Mouse (Mus musculus) thymus, adult 2 months (tissue): ENCODE measurements around the gene Rnf126. TPM values are rescaled to one million over a fixed set of nuclear protein-coding genes. Genes with fewer than 3 reads are reported as not detected.

ENCODE experiments used
- DNase-seq: peaks from one replicate; pipeline ENCODE4 v3.0.0; 2021
- H3K27ac ChIP-seq: fragments of 200-500 bp; 2 replicates; pipeline ENCODE4 v1.5.1; 2012; ENCODE audit warnings: low read length, control low read depth; ENCODE audit not compliant: control insufficient read depth, insufficient read depth
- H3K27me3 ChIP-seq: fragments of 200-500 bp; 2 replicates; pipeline ENCODE4 v1.6.1; 2012; ENCODE audit warnings: mild to moderate bottlenecking, low read length, moderate library complexity, mixed read lengths; ENCODE audit not compliant: control insufficient read depth, insufficient read depth
- H3K36me3 ChIP-seq: fragments of 200-500 bp; 2 replicates; pipeline ENCODE4 v1.6.1; 2012; ENCODE audit warnings: mild to moderate bottlenecking, low read length, moderate library complexity; ENCODE audit not compliant: control insufficient read depth, insufficient read depth
- H3K4me1 ChIP-seq: fragments of 200-500 bp; replicated peaks from 2 replicates; pipeline ENCODE4 v1.6.1; 2012; ENCODE audit warnings: low read length; ENCODE audit not compliant: control insufficient read depth, insufficient read depth
- H3K4me3 ChIP-seq: fragments of 200-500 bp; 2 replicates; pipeline ENCODE4 v1.5.1; 2012; ENCODE audit warnings: mild to moderate bottlenecking, low read length, control low read depth, moderate library complexity; ENCODE audit not compliant: control insufficient read depth, insufficient read depth
- CTCF ChIP-seq: fragments of 200-500 bp; IDR thresholded peaks from 2 replicates; pipeline ENCODE4 v1.5.1; 2012; ENCODE audit warnings: mild to moderate bottlenecking, control low read depth, low read length, moderate library complexity, borderline replicate concordance; ENCODE audit not compliant: control insufficient read depth, poor library complexity, insufficient read depth; ENCODE audit errors: extremely low read depth
- POLR2A ChIP-seq: fragments of 200-500 bp; IDR thresholded peaks from 2 replicates; pipeline ENCODE4 v1.6.1; 2012; ENCODE audit warnings: mild to moderate bottlenecking, low read length, control low read depth, moderate library complexity; ENCODE audit not compliant: control insufficient read depth, poor library complexity, insufficient read depth; ENCODE audit errors: extremely low read depth
- WGBS: fragments of 180-500 bp; shearing (Covaris S2); methylation state at CpG from one replicate; pipeline ENCODE4 v1.1.7; 2018; 5-methylcytosine and 5-hydroxymethylcytosine counted together
- polyA plus RNA-seq: library from polyadenylated mRNA; depleted of rRNA; stranded (reverse); fragments of >200 nt; gene quantifications from 2 replicates; pipeline ENCODE4 v1.2.3, GENCODE M21; 2012

Gene Rnf126
- polyA plus RNA-seq, 1 experiment, result 375 TPM

DNA sequence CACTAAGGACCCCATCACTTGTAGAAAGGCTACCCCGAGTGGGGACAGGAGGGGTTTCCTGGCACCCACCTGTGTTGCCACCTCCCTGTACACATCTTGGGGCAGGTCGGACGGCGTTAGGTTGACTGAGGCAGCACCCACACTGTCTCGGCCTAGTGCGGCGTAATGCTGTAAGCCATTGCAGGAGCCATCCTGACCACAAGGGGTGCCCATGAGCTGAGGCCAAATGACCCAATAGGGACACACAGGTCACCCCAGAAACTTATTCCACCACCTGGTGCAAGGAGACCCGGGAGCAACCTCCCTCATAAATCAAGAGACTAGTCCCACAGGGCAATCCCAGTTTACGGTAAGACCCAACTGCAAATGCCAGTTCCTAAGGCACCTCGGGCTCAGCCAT is 28.5 kb downstream of the Rnf126 start:
- DNase-seq, result peak; percentile 34
- Histone ChIP-seq H3K27ac (no peak overlapping the region), H3K36me3 (peaks cover 42% of the 10 kb centered on the region), H3K27me3 (no peaks in the 10 kb centered on the region), H3K4me3 (no peak overlapping the region), H3K4me1 (no peaks in the 10 kb centered on the region)
- TF ChIP-seq CTCF, result peak; percentile 57; the same call in 1 of the 2 replicates
- TF ChIP-seq POLR2A, result no peak
- 97% methylated on average over 10 of the region's 10 CpGs for WGBS

DNA sequence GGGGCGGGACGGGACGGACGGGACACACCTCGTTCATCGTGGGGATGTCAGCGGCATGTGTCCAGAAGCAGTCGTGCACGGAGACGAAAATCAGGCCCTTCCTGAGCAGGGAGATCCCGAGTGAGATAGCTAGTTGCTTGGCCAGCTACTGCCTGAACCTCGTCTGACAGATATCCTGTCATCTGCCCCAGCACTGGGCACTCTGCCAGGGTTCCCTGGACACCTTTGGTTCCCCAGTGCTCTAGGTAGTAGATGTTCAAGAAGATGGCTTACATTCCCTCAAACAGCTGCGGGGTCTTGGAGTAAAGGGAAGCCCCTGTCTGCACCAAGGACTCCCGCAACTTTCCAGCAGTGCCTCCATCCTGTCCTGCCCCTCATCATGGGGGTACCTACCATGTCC is 30.0 kb downstream of the Rnf126 start:
- peaks cover 34% of the 10 kb centered on the region for H3K36me3 ChIP-seq
- WGBS, result 95% methylated on average over 14 of the region's 14 CpGs
- H3K4me3 ChIP-seq, result no peak overlapping the region
- no peaks in the 10 kb centered on the region for H3K27me3 ChIP-seq
- DNase-seq, result no peak
- H3K4me1 ChIP-seq, result no peaks in the 10 kb centered on the region
- no peak for TF ChIP-seq CTCF
- TF ChIP-seq POLR2A, result no peak
- H3K27ac ChIP-seq, result no peak overlapping the region

GRCm38 (mm10) chr10:79735361-79735760 is 31.4 kb downstream of the Rnf126 start:
- no peak for DNase-seq
- H3K36me3 ChIP-seq, result peaks cover 26% of the 10 kb centered on the region

GRCm38 (mm10) chr10:79733847-79734246 is 32.9 kb downstream of the Rnf126 start:
- H3K4me3 ChIP-seq, result no peak overlapping the region
- no peak overlapping the region for H3K27ac ChIP-seq
- H3K4me1 ChIP-seq, result no peaks in the 10 kb centered on the region
- TF ChIP-seq POLR2A (no peak), CTCF (no peak)
- H3K36me3 ChIP-seq, result peaks cover 22% of the 10 kb centered on the region
- DNase-seq, result no peak
- WGBS, result 98% methylated on average over 15 of the region's 15 CpGs
- H3K27me3 ChIP-seq, result no peaks in the 10 kb centered on the region

More at GRCm38 (mm10) chr10:79735361-79735760, 31.4 kb downstream of the Rnf126 start:
- H3K4me1 ChIP-seq, result no peaks in the 10 kb centered on the region
- H3K4me3 ChIP-seq, result no peak overlapping the region
- WGBS, result 94% methylated on average over 51 of the region's 52 CpGs
- TF ChIP-seq POLR2A (no peak), CTCF (no peak)
- no peaks in the 10 kb centered on the region for H3K27me3 ChIP-seq
- H3K27ac ChIP-seq, result no peak overlapping the region

GRCm38 (mm10) chr10:79732500-79732899 is 34.3 kb downstream of the Rnf126 start:
- Histone ChIP-seq H3K36me3 (peaks cover 21% of the 10 kb centered on the region), H3K4me1 (no peaks in the 10 kb centered on the region), H3K27me3 (no peaks in the 10 kb centered on the region), H3K4me3 (no peak overlapping the region), H3K27ac (no peak overlapping the region)
- DNase-seq, result peak; percentile 68
- 100% methylated on average over 1 of the region's 1 CpGs for WGBS
- TF ChIP-seq CTCF (no peak), POLR2A (no peak)

GRCm38 (mm10) chr10:79729357-79729965 is 37.3 kb downstream of the Rnf126 start:
- DNase-seq, result no peak

More at GRCm38 (mm10) chr10:79729357-79729965, 37.3 kb downstream of the Rnf126 start:
- Histone ChIP-seq H3K4me3 (no peak overlapping the region), H3K4me1 (no peaks in the 10 kb centered on the region), H3K27me3 (no peaks in the 10 kb centered on the region), H3K27ac (no peak overlapping the region), H3K36me3 (no peaks in the 10 kb centered on the region)
- 52% methylated on average over 13 of the region's 13 CpGs for WGBS
- no peak for TF ChIP-seq CTCF
- TF ChIP-seq POLR2A, result no peak
